Mouse (Mus musculus) adrenal gland, adult (tissue): Measurements from ENCODE around the gene Haus3.

Experiments
- DNase-seq, 2 experiments: peaks; one replicate each; pipeline ENCODE4 v3.0.0; 2022 to 2023; ENCODE audit warnings: low spot score in 1 of 2; ENCODE audit not compliant: inconsistent age in 2 of 2

Haus3 gene

DNA sequence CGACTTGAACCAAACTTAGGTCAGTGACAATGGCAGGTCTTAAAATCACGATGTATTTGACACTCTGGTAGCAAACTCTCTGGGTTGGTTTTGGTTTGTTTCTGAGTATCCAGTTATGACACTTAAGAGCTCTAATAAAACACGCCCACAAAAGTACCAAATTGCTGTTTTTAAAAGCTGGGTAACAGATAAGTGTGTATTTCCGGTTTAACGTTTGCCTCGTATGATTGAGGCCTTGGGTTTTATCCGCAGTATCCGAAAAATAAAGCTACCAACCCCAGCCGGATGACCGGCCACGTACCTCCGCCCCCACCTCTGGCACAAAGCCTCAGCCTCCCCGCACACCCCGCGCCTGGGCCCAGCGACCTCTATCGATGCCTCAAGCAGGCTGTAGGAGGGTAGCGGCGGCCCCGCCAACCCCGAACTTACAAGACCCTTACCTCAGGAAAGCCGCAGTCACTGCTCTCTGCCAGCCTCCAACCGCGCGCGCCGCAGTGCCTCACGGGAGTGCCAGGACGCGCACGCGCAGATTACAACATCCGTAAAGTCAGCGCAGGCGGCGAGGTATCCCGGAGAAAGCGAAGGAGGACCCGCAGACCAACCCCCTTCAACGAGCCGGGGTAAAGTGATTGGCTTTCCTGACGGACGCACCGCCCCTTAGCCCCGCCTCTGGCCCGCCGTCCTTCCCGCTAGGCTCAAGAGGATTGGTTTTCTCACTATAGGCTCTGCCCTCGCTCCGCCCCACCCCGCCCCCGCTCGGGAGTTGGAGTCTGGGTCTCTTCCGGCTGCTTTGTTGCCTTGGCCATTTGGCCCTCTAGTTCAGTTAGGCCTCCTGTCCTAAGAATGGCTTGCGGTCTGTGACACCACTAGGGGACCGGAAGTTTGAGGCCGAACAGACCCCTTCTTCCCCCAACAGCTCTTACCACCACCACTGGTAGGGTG is at the start of gene Haus3, which contains the start of gene Poln:
TSS of gene Haus3 (minus strand) at position 578 of the 942 bp plus-strand sequence.
TSS of gene Poln (minus strand) at position 499 of the 942 bp plus-strand sequence.
- peak; percentile 99 for DNase-seq

DNA sequence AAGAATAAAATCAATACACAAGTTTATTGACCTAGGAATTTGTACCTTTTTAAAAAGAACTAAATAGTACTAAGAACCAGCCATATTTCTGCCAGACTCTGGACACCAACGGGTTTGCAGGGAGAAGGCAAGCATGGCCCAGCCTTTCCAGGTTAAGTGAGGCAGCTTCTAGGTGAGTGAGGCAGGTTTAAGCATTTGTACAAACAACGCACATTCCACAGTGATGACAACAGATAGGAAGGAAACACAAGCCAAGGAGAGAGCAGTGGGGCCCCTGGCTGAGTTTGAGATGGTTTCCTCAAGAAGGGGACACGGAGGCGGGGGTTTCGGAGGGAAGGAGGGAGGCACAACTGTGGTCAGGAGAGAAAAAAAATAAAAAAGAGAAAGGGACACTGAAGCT is 49.3 kb upstream of the Haus3 start:
- no peak for DNase-seq

DNA sequence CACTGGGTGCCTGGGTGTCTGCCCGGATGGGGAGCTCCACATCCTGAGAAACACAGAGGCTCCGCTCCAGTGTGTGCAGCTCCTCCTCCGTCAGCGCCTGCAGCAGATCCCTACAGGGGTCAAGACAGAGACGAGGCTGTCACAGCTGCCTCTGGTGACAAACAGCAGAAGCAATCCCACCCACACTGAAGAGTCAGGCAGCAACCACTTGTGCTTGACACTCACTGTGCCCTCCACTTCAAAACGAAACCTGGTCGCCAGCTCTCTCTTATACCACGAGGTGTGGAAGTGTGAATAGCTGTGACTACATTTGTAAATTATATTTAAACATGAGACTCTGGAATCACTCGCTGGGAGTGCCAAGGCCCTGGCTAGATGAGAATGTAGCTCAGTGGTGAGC is 48.4 kb upstream of the Haus3 start:
- DNase-seq: no peak

DNA sequence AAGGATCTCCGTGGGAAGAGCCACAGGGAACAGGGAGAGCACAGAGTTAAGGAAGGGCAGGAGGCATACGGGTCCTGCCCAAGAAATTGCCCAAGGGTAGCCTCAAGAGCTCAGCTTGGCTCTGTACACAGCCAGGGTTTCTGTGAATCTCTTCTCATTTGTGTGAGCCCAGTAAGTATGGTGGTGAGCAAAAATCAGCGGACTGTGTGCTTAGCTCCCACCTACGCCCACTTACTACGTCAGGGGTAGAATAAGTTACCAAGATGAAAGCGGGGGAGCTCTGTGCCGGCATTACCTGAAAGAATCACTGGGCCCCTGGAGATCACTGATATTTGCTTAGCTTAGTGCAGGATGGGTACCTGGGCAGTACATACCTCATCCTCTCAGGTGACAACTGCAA is 46.7 kb upstream of the Haus3 start:
- no peak for DNase-seq

DNA sequence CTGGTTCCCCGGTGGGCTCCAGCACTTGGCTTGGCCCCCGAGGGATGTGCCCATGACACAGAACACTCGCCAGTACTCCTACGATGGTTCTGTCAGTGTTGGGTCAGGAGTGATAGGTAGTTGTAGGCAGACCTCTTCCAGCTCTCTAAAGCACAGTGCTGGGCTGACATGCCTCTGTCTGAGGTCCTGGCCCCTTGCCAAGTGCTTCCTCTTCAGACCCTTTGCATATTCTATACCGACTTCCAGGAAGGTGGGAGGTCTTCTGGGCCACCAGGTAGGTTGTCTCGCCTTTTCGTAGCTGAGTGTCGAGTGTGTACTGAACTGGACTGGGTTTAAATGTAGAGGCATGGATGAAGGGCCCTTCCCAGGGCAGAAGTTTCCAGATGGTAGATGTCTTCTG is 44.3 kb upstream of the Haus3 start:
- no peak for DNase-seq

DNA sequence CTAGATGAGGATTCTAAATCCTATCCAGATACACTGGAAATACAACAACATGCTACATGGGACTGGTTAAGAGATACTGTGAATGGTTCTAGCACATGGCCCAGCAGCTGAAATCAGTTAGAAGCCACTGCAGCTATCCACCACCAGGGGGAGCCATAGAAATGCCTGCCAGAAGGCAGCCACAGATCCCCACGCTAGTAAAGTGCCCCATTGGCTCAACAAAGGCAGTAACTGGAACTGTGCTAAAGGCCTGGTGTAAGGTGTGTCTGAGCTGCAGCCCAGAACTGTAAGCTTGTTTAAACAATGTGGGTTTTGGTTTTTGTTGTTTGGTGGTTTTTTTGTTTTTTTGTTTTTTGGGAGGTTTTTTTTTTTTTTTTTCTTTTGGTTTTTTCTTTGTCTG is 41.0 kb upstream of the Haus3 start:
- DNase-seq: peak; percentile 74 to 90

DNA sequence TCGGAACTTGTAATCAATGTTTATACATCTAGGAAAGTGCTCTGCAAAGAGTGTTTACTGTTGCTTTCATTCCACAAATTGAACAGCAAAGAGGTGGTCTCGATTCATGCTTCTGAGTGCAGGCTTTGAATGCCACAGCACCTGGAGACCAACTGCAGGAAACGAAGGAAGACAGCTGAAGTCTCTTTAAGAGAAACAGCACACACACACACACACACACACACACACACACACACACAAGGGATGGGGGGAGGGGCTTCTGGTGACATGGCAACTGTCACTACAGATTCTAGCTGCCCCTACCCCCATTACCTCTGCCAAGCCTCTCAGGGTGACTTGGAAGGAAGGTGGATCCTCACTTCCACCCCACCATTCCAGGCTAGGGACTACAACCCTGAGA is 38.2 kb upstream of the Haus3 start:
- no peak for DNase-seq

DNA sequence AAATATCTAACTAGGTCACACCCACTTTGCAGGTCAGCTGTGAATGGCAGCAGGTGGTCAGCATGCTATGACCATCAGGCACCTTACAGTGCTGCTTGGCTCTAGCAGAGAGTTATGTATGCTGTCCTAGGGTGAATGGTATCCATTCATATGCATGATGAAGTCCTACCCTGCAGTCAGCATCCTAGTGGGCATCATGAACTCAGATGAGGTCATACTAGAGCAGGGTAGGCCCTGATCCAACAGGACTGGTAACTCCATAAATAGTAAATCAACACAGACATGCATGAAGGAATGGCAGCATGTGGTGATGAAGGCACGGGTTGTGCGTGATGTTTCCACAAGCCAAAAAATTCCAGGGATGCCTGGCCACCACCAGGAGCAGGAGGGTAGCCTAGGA is 36.5 kb upstream of the Haus3 start:
- no peak for DNase-seq

DNA sequence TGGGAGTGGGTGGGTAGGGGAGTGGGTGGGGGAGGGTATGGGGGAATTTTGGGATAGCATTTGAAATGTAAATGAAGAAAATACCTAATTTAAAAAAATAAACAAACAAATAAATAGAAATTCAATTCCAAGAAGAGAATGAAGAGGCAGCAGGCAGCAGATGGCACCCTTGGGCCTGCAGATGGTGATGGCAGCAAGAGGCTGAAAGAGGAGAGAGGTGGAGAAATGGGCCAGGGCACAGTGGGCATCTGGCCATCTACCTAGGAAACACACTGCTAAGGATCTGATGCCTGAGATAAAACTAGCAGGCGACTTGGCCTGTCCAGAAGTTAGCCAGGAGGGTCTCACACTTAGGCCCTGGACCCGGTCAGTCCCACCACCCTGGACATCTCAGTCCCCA is 35.6 kb upstream of the Haus3 start:
- no peak for DNase-seq

DNA sequence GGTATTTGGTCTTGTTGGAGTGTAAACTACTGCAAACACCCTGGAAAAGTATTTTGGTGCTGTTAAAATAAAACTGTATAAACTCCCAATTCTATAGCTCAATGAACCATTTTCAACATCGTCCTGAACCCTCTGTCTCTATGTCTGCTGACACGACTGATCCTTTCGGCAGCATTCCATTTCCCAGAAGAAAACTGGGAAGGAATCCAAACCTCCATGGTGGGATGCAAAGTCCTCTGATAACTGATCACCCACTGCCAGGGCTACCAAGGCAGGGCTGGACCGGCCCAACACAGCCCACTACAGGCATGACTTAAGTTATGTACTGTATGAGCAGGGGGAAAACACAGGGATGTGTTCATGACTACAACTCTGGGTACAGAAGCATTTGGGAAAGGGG is 32.7 kb upstream of the Haus3 start:
- DNase-seq: no peak

DNA sequence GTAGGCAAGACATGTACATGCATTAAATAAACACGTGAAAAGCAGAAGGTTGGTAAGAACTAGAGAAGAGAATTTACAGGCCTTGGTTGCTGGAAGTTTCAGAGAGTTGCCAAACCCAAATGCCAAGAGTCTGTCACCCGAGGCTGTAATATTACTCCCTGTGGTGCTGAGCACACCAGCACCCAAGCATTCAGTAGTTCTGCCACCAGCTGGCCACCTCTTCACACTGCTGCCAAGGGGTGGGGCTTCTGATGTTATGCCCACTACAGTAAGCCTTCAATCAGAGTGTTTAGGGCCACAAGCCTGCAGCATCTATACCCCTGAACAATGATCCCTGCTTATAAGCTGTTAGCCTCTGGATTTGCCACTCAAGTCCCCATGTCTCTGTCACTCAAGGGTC is 32.1 kb upstream of the Haus3 start:
- peak in 1 of 2 experiments; percentile 73 for DNase-seq

DNA sequence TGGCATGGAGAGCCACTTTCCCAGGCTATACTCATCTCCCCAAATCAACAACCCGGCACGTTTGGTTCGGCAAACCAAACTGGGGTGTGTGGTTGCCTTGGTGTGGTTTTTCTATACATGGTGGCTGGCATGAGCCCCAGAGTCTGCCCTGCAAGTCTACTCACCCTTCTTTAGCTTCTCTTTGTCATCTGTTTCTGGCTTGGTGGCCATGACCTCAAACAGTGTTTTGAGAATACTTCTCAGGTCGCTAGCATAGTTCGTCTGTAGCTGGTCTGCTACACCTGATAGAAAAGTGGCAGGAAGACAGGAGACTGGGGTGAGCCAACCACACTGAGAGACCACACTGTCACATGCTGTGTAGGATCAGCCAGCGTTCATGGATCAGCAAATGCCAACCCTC is 29.3 kb upstream of the Haus3 start:
- DNase-seq: no peak

DNA sequence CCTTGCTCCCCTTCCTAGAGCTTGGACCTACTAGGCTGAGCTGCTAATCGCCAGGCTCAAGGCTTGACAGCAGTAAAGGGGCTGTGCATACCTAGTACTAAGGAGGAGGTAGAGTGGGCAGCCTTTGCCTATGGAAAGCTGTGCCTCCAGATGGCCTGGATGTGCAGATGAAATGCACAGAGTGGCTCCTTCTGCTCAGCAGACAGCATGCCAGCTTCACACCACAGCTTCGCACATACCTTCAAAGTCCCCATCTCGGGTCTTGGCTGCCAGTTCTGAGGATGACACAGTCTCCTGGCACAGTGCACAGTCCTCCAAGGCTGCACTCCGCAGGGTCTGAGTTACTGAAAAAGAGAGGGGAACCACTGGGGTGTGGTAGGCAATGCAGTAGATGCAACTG is 27.9 kb upstream of the Haus3 start:
- no peak for DNase-seq

DNA sequence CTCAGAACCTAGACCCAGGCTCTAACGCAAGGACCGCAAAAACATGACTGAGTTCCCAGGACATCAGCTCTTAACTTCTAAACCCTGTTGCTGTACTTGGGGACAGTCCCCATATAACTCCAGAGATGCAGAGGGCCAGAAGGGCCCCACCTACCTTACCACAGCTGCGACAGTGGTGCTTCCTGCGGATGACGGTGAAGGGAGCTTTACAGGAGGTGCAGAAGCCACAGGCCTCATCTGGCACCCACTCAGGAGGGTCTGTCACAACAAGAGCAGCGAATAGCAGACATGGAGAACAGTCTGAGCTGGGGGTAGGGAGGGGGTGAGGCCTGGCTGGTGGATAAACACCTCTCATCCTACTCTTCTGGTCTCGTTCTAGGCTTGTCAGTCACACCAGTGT is 27.1 kb upstream of the Haus3 start:
- no peak for DNase-seq

DNA sequence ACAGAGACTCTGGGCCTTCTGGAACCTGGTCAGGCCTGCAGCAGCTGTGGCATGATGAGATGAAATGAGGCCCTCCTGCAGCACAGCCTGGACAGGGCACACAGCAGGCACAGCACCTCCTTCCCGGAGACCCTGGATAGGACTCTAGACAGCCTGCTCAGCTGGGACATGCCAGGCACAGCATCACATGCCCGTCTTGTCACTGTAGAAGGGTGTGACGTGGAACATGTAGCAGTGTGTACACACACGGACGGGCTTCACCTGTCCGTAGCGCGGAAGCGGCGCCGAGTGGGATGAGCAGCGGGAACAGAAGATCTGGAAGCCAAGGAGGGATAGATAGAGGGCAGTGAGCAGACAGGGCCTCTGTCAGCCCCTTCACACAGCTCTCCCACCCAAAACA is 26.5 kb upstream of the Haus3 start:
- DNase-seq: no peak

DNA sequence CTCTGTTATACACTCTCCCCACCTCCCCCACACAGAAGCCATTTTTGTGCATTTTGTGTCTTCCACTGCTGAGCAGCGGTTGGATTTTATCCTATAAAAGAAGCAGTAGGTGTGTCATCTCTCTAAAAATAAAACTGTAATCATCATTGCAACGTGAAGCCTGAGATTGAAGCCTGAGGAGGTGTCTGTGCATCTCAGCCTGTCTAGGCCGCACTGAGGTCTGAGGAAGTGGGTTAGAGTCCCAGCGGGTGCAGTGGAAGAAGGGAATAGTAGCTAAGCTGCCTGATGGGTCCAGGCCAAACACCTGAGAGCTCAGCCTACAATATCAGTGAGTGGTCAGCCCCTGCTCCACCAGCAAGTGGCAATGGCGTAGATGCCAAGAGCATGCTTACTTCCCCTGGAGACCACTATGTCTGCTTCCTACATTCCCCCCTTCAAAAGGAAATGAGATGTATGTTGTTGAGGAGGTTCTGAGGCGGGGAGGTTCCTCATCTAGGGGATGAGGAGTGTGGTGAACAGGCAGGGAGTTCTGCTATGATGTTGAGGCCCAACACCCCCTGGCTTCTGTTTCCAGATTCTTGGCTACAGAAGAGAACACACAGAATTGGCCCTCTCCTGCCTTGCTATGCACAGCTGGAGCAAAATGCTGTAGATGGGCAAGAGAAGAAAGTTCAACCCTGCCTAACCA is 25.8 kb upstream of the Haus3 start:
- no peak for DNase-seq

DNA sequence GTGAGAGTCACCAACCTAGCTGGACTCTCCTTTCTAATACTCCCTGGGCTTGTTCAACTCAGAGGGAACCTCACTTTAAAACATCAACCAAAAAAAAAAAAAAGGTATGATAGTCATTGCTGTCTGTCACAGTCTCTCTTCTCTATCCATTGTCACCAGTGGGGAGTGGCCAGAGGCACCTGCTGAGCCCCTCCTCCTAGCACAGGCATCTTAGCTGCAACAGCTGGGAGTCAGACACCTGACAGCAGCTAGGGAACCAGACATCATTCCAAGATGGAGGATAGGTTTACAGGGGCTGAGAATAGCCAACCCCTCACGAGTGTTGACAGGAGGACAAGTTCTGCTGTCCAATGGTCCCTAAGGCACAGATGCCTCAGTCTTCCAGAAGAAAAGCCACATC is 25.1 kb upstream of the Haus3 start:
- no peak for DNase-seq

DNA sequence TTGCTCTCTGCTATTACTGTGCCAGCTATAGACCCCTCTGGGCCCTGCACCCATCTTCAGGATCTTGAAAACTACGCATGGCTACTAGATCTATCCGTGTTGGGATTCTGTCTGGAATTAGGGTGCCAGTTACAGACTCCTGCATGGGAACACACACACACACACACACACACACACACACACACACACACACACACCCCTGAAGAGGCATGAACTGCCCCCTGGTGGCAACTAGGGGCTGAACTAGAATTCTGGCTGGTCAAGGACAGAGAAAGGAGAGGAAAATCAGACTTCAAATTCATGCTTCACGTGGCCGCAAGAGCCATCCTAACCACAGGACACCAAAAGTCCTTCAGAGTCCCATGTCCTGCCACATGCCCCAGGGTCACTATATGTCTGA is 22.5 kb upstream of the Haus3 start:
- peak in 1 of 2 experiments; percentile 65 for DNase-seq

DNA sequence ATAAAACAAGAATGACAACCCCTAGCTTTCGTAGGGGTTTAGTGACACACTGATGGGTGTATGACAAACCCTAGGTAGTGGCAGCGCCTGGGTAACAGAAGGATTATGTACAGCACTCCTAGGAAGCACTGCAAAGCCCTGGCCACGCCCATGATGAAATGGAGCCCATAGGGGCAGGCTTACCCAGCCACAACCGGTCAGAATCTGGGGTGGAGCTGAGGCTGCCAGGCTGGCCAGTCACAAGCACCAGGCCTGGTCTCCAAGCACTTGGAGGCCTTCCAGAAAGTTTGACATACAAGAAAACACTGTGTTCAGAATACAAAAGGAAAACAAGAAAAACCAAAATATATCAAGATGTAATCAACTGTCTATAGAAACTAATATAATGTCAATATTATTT is 21.7 kb upstream of the Haus3 start:
- peak; percentile 65 to 78 for DNase-seq

DNA sequence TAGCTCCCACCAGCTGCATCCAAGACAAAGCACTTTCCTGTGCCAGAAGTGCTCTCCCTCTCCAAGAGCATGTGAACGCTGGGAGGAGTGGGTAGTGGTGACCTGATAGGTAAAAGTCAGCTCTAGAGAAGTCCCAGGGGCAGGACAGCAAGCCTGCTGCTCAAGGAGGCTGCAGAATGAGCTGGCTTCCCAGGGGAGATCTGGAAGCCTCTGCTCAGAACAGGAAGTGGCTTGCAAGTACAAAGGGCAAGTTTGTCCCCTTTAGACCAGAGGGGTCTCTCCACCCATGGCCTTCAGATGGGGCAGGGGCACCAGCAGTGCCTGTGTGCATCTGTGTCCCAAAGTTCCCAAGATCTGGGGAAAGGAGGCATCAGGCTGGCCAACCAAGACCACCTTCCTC is 20.2 kb upstream of the Haus3 start:
- DNase-seq: no peak

DNA sequence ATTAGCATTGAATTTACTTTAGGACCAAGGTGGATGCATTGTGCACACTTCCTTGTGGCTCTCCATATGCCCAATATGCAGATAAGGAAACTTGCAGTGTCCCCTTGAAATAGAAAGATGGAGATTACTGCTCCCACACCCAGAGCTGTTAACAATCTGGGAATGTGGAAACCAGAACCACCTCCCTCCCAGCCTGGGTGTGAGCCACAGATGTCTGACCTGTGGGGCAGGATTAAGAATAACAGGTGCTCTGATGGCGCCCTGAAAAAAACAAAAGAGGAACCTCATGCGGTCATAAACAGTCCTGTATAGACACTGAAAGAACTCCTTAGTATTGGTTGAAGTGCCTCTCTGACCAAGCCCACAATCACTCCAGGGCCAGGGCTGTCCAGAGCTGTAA is 19.5 kb upstream of the Haus3 start:
- no peak for DNase-seq

DNA sequence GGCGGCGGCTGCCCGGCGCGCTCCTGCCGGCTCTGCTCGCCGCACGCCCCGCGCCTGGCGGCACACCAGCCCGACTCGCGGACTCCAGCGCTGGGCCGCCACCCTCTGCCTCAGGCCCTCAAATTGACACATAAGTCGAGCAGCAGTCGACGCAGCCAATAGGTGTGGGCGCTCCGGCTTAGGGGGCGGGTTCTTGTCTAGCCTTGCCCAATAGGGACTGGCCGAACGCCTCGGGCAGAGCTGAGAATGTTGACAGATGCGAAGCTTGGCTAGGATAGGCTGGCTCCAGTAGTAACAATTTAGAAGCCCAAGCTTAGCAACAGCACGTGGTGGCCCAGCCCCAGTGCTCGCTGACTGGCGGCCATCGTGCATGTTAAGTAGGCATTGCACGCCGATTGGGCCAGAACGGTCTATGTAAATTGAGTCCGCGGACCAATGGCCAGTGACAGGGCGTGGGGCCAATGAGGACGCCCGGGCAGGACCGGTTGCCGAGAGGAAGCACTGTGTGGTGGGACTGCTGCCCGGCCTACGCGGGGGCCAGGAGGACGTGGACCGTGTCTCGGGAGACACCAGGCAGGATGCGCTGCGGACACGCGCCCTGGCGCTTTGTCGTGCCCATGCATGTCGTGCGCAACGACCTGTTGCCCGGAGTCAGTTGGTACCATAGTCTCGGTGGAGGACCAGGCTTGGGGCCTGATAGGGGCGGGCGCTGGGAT is 18.4 kb upstream of the Haus3 start, which contains the start of gene Mxd4:
TSS of gene Mxd4 (minus strand) at position 120 of the 716 bp plus-strand sequence.
- peak; percentile 99 to 100 for DNase-seq
